Mouse (Mus musculus): ENCODE data around the gene Efcab9.
"Not testable (repeated sequence)": the region's sequence is repeated elsewhere in the genome, so short reads cannot be mapped to it uniquely, and the experiment has no call there.

The Efcab9 gene

DNA sequence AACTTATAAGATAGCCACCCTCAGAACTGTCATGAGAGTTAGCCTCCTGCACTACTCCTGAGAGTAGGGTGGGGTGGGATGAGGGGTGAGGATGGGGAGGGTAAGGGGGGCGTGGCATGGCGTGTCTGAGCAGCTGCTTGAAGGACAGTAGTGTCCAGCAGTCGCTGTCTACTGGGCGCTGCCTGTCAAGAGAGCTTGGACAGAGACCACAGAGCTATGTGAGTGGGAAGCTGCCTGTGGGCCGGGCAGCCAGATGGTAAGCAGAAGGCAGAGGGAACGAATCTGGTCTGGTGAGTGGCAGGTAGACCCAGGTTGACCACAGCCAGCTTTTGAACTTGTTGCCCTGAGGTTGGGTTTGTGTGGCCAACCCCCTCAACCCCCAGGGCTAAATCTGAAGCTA, 8.6 kb upstream of the Efcab9 start:
- in situ Hi-C loops (cut with MboI, MseI): no loop called here

GRCm38 (mm10) chr11:32539717-32540116, 7.8 kb upstream of the Efcab9 start:
- in situ Hi-C loops (cut with MboI, MseI): loop anchor here (5.0 kb wide), 1 partner anchor 38 kb away; no protein-coding TSS in a partner anchor

- in situ Hi-C loops (cut with MboI, MseI): loop anchor here (5.0 kb wide), 1 partner anchor 38 kb away; no protein-coding TSS in a partner anchor
These were observed 7.0 kb upstream of the Efcab9 start for GRCm38 (mm10) chr11:32538846-32539245.

- in situ Hi-C loops (cut with MboI, MseI): loop anchor here (5.0 kb wide), 1 partner anchor 39 kb away; no protein-coding TSS in a partner anchor
These were observed 6.6 kb upstream of the Efcab9 start for GRCm38 (mm10) chr11:32538435-32538834.

- in situ Hi-C loops (cut with MboI, MseI): loop anchor here (5.0 kb wide), 1 partner anchor 40 kb away; no protein-coding TSS in a partner anchor
These were observed 5.1 kb upstream of the Efcab9 start for GRCm38 (mm10) chr11:32536954-32537353.

DNA sequence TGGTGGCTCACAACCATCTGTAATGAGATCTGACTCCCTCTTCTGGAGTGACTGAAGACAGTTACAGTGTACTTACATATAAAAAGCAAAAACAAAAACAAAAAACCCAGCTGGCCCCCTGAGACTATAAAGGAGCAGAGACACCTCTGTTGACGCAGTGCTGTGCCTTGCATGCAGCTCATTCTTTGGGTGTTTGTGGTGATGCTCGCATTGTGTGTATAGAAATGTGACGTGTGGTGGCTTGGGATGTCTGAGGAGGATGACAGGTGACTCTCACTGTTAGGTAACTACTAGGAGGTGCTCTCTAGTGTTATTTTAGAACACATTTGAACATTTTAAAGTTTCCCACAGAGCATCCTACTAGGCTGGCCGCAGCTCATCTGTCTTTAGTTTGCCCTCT, 3.8 kb upstream of the Efcab9 start:
- in situ Hi-C loops (cut with MboI, MseI): loop anchor here (5.0 kb wide), 1 partner anchor 42 kb away; no protein-coding TSS in a partner anchor

DNA sequence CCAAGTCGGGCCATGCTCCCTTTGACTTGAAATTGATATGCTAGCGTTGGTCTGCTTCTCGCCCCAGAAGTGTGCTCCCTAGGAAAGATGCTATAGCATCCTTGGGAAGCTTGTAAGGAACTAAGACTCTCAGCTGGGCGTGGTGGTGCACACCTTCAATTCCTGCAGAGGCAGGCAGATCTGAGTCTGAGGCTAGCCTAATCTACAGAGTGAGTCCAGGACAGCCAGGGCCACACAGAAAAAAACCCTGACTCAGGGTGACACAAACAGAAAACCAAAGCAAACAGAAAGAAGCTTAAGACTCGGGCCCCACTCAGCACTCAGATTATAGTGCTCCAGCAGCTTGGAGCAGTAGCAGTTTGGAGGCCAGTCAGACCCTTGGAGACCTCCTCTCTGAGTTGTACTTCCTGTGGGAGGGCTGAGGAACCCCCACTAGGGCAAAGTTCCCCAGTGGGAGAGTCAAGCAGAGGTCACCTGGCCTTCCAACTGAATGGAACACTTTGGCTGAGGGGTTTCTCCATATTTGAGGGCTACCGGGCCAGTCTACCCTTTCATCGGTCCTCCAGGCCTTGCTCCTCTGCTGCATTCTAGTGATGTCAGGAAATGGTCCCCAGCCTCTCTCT, 2.7 kb upstream of the Efcab9 start:
- in situ Hi-C loops (cut with MboI, MseI): loop anchor here (5.0 kb wide), 1 partner anchor 43 kb away; no protein-coding TSS in a partner anchor

- in situ Hi-C loops (cut with MboI, MseI): no loop called here
These were observed 1.8 kb upstream of the Efcab9 start for GRCm38 (mm10) chr11:32533482-32534261.

- in situ Hi-C loops (cut with MboI, MseI): no loop called here
These were observed 1.0 kb upstream of the Efcab9 start, which contains the start of gene Stk10 for GRCm38 (mm10) chr11:32532765-32533481. Stk10 (plus strand) TSS chr11:32533305.

DNA sequence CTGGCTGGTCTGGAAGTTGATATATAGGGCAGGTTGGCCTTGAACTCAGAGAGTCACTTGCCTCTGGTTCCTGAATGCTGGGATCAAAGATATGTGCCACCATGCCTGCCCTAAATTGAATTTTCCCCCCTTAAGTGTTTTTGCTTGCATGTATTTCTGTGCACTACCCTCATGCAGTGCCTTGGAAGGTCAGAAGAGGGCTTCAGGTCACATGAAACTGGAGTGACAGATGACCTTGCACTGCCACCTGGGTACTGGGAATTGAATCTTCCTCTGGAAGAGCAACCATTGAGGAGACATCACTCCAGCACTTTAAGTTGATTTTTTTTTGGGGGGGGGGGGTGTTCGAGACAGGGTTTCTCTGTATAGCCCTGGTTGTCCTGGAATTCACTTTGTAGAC, 1.7 kb downstream of the Efcab9 start:
- in situ Hi-C loops (cut with MboI, MseI): no loop called here

DNA sequence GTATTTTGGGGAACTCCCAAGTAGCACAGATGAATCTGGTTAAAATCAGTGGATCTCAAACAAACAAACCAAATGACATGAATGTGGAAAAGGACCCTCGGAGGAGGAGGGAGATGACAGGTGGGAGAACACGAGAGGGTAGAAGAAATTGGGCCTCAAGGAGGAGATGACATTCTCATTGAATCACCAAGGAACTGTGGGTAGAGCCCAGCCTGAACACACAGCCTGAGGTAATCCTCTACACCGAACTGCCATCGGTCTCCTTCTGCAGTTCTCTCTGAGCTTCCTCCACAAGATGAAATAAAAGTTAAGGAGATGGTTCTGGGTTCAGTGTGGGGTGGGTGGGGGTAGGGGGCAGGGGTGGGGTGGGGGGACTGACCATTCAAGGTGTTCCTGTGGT, 4.9 kb downstream of the Efcab9 start:
- in situ Hi-C loops (cut with MboI, MseI): no loop called here

DNA sequence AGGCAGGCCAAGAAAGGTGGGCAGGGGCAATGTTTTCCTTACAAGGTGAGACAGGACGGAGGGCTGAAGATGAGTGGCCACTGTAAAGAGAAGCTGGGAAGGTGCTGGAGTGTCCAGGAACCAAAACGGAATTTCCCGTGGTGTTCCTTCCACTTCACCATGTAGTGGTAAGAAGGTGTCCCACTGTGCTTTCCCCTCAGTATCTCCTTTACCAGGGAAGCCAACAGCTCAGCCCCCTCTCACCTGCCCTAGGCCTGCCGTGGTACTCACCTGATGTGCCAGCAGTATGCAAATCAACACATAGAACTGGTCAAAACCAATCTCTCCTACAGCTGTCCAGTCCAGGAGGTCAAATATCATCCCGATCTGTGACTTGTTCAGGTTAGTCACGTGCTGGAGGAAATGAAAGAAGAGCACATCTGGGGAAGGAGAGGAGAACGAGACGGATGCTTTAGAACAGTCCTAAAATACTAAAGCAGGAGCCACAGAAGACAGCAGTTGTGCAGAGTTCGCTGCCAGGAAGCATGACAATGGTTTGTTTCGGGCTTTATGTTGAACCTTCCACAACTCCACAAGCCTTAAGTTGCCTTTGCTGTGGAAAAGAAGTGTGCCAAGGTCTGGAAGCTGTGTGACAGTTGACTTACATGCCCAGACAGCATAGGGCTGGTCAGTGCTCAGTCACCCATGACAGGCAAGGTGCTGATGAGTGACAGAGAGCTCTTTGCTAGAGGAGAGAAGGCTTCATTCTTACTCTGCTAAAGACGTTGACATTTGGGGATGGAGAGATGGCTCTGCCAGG, 7.6 kb downstream of the Efcab9 start:
- in situ Hi-C loops (cut with MboI, MseI): no loop called here

GRCm38 (mm10) chr11:32521246-32521645, 10.6 kb downstream of the Efcab9 start:
- in situ Hi-C loops (cut with MboI, MseI): no loop called here

DNA sequence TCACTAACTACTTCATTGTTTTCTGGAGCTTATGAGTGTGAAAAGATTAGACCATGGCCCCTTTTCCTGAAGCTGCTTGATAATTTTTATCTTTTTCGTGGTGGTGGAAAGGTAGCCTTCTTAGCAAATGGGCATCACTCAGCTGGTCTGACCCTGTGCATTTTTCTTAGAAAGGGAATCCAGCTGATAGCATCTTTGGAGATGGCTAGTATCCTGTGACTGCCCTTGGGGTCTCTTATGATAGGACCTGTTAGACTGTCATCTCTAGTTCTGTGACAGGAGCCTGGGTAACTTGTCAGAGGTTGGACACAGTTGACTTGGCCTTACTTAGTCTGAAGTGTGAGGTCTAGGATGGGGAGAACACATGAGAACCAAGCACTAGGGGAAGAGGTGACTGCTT, 12.5 kb downstream of the Efcab9 start:
- in situ Hi-C loops (cut with MboI, MseI): no loop called here

DNA sequence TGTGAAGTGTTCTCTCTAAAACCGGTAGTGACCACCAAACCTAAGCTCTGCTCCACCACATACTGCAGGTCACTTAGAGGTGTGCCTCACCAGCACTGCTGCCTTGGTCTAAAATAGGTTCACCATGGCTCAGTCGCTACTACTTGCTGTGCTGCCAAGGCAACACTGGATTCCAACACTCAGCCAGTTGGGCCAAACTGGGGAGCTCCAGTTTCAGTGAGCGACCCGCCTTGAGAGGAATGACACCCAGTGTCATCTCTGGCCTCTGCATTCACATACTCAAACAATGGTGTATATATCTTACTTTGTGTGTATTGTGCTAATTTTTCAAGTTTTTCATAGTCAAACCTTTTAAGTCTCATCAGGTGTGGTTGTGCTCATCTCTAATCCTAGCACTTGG, 13.1 kb downstream of the Efcab9 start:
- in situ Hi-C loops (cut with MboI, MseI): no loop called here

GRCm38 (mm10) chr11:32516916-32517712, 14.8 kb downstream of the Efcab9 start:
- in situ Hi-C loops (cut with MboI, MseI): no loop called here

GRCm38 (mm10) chr11:32516091-32516490, 15.8 kb downstream of the Efcab9 start:
- in situ Hi-C loops (cut with MboI, MseI): no loop called here

- in situ Hi-C loops (cut with MboI, MseI): not testable (repeated sequence)
These were observed 17.0 kb downstream of the Efcab9 start for GRCm38 (mm10) chr11:32514853-32515252.

DNA sequence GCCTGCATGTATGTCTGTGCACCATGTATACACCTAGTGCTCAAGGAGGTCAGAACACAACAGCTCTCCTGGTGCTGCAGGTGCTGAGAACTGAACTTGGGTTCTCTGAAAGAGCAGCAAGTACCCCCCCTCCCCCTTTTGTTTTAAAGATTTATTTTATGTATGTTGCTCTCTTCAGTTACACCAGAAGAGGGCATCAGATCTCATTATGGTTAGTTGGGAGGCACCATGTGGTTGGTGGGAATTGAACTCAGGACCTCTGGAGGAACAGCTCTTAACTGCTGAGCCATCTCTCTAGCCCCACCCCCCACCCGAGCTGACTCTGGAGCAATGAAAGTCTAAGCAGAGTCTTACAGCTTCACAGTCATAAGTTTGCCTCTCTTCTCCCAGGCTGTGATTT, 21.0 kb downstream of the Efcab9 start:
- in situ Hi-C loops (cut with MboI, MseI): no loop called here

GRCm38 (mm10) chr11:32505091-32505739, 26.7 kb downstream of the Efcab9 start:
- in situ Hi-C loops (cut with MboI, MseI): no loop called here

Data from regulatory T cell (primary cell).